8 mouse cellular contexts compared by ENCODE assay signal in the genomic region with DNA sequence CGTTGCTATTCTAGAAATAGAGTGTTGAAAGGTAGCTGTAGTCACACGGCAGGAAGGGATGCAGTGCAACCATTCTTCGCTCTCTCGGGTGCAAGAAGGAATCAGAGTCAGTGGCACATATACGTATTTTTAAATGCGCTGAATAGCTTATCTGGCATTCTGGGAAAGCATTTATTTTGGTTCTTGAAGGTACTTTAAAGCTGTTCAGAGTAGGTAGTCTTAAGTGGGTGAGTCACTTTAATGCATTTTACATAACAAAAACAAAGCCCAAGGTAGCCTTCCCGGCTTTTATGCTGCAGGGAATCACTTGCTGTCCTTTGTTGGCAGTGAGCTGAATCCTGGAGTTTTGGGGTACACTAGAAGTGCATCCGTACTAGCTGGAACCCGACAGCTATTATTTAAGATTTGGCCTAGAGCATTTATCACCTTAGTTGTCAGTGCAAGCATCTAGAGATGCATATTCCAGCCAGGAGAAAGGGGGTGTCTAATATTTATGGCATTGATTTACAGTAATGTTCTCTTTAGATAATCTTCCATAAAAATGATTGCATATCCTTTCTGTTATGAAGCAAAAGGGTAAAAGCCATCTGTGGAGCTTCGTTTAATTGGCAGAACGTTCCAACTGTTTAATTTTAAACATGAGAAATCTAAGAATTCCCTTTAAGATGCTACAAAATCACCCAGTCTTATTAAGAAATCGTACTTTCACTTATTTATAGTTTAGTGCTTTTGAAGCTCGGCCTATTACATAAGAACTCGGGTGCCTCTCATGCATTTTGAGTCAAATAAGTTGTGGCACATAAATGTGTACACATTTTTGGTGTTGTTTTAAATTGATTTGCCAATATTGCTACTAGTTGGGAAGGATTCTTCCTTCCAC. TPM values are rescaled to one million over a fixed set of nuclear protein-coding genes. Genes with fewer than 3 reads are reported as not detected.
DNase-seq lines count a peak whose midpoint lies in the region; ATAC-seq lines count a peak whose summit lies in the region.

No protein-coding gene starts in this region.

- peak overlapping the region; percentile 93 for H3K9ac ChIP-seq in heart, embryonic 13.5 days
- peak overlapping the region; percentile 36; the same call in 1 of the 2 replicates for H3K9ac ChIP-seq in embryonic facial prominence, embryonic 13.5 days
- peak overlapping the region; percentile 69; the same call in 1 of the 2 replicates for H3K9ac ChIP-seq in stomach, embryonic 14.5 days (replicated peaks; ENCODE audit: low read depth, low read length)

- H3K27me3 ChIP-seq in heart, embryonic 13.5 days (replicated peaks), result 0 out of 2 replicates have a peak, but pooled peaks cover 8% of the 10 kb centered on the region
- H3K27me3 ChIP-seq in embryonic facial prominence, embryonic 13.5 days, result peaks cover 29% of the 10 kb centered on the region
- H3K27me3 ChIP-seq in stomach, embryonic 14.5 days (ENCODE audit: control insufficient read depth, insufficient read depth, low read length), result no peaks in the 10 kb centered on the region

- peaks cover 22% of the 10 kb centered on the region for H3K4me1 ChIP-seq in heart, embryonic 13.5 days
- peaks cover 19% of the 10 kb centered on the region for H3K4me1 ChIP-seq in embryonic facial prominence, embryonic 13.5 days
- peaks cover 7% of the 10 kb centered on the region; the same call in 1 of the 2 replicates for H3K4me1 ChIP-seq in stomach, embryonic 14.5 days (ENCODE audit: control insufficient read depth, insufficient read depth, low read length)

- no peaks in the 10 kb centered on the region for H3K36me3 ChIP-seq in heart, embryonic 13.5 days
- no peaks in the 10 kb centered on the region for H3K36me3 ChIP-seq in embryonic facial prominence, embryonic 13.5 days
- no peaks in the 10 kb centered on the region for H3K36me3 ChIP-seq in stomach, embryonic 14.5 days (ENCODE audit: control insufficient read depth, insufficient read depth, low read length)

- H3K27ac ChIP-seq in heart, embryonic 13.5 days (replicated peaks), result peak overlapping the region; percentile 96
- H3K27ac ChIP-seq in embryonic facial prominence, embryonic 13.5 days, result no peak overlapping the region
- peak overlapping the region; percentile 86; the same call in 1 of the 2 replicates for H3K27ac ChIP-seq in stomach, embryonic 14.5 days (ENCODE audit: low read length)

- no peak for ATAC-seq in heart, embryonic 13.5 days (ENCODE audit: extremely low read depth, insufficient number of reproducible peaks, low FRiP score, low TSS enrichment)
- no peak for ATAC-seq in embryonic facial prominence, embryonic 13.5 days (ENCODE audit: insufficient number of reproducible peaks, insufficient read depth, low FRiP score, low TSS enrichment, low read depth)
- ATAC-seq in stomach, embryonic 14.5 days (ENCODE audit: insufficient number of reproducible peaks, insufficient read depth, low FRiP score, low read depth), result no peak
- ATAC-seq in megakaryocyte-erythroid progenitor cell, adult 5-6 weeks (replicated peaks; ENCODE audit: low FRiP score, low TSS enrichment, poor library complexity, severe bottlenecking), result no peak

- 27% methylated on average over 14 of the region's 14 CpGs for WGBS in heart, embryonic 13.5 days
- 27% methylated on average over 14 of the region's 14 CpGs for WGBS in embryonic facial prominence, embryonic 13.5 days
- WGBS in stomach, embryonic 14.5 days, result 29% methylated on average over 14 of the region's 14 CpGs

- DNase-seq in heart, adult 11 months, result no peak
- peak; percentile 60 for DNase-seq in R1 (ENCODE audit: low read depth, low spot score)
- peak; percentile 42 to 68 for DNase-seq in left cerebral cortex, postnatal 25 days (ENCODE audit: low spot score in 2 of 2)
- no peak for DNase-seq in adrenal gland, postnatal 36 days

- H3K4me2 ChIP-seq in heart, embryonic 13.5 days, result peak overlapping the region; percentile 84
- H3K4me2 ChIP-seq in embryonic facial prominence, embryonic 13.5 days, result peak overlapping the region; percentile 81
- peak overlapping the region; percentile 70 for H3K4me2 ChIP-seq in stomach, embryonic 14.5 days (replicated peaks; ENCODE audit: low read depth, low read length)

- H3K4me3 ChIP-seq in heart, embryonic 13.5 days, result peak overlapping the region; percentile 72
- peak overlapping the region; percentile 67 for H3K4me3 ChIP-seq in embryonic facial prominence, embryonic 13.5 days
- peak overlapping the region; percentile 66 for H3K4me3 ChIP-seq in stomach, embryonic 14.5 days (ENCODE audit: low read depth, low read length)

- no peaks in the 10 kb centered on the region for H3K9me3 ChIP-seq in heart, embryonic 13.5 days
- no peaks in the 10 kb centered on the region for H3K9me3 ChIP-seq in embryonic facial prominence, embryonic 13.5 days
- no peaks in the 10 kb centered on the region for H3K9me3 ChIP-seq in stomach, embryonic 14.5 days (ENCODE audit: control insufficient read depth, low read depth, low read length)

- intact Hi-C loops in left cerebral cortex, postnatal 25 days (cut with DNase I), result loop anchor here (5.0 kb wide), 1 partner anchor 66 kb away; no protein-coding TSS in a partner anchor

RNA-seq across cellular contexts. Expression of gene Cacna2d1, which starts 1.6 kb away (rescaled TPM):
- 17.7 and 20.4 TPM in 2 replicates for polyA plus RNA-seq in heart, embryonic 13.5 days (2015; fragmentation: Nextera tagmentation; extraction: Ambion mirVana)
- polyA plus RNA-seq in embryonic facial prominence, embryonic 13.5 days (2015; fragmentation: Nextera tagmentation; extraction: Ambion mirVana), result 11.4 and 14.0 TPM in 2 replicates
- total RNA-seq in left cerebral cortex, postnatal 25 days (2021), result 100 to 1,000 TPM; 203 to 205 TPM
- 21.9 and 23.5 TPM in 2 replicates for polyA plus RNA-seq in stomach, embryonic 14.5 days (2014; fragmentation: Nextera tagmentation; extraction: Ambion mirVana)
- 0.37 TPM in 1 of 2 replicates, not detected in the other for total RNA-seq in megakaryocyte-erythroid progenitor cell, adult 5-6 weeks (2014; fragmentation: Nextera tagmentation)
- total RNA-seq in megakaryocyte-erythroid progenitor cell, adult 5-6 weeks (2017), result not detected in 2 replicates
- 100 to 1,000 TPM in 1 of 2 experiments, 10 to 100 TPM in 1; 90.2 to 130 TPM for total RNA-seq in adrenal gland, postnatal 36 days (2021)

Comparison
In these comparisons a context has a peak if more than half of its experiments do, and no peak if none do; other contexts are left out.
1. H3K9ac ChIP-seq: peak in every context shown above with its lines; median percentile 93 in heart, embryonic 13.5 days; 69 in stomach, embryonic 14.5 days; 36 in embryonic facial prominence, embryonic 13.5 days.
2. DNase-seq: peak in R1 (single experiment) and left cerebral cortex, postnatal 25 days (2 of 2); none in heart, adult 11 months (single experiment) and adrenal gland, postnatal 36 days (0 of 2).
3. RNA of gene Cacna2d1, which starts 1.6 kb away (total RNA-seq): 203 to 205 TPM in left cerebral cortex, postnatal 25 days and 90.2 to 130 TPM in adrenal gland, postnatal 36 days; 0.37 TPM in megakaryocyte-erythroid progenitor cell, adult 5-6 weeks; every median in the first group is over 10 times any median in the second.
4. Peak in every context shown above with its lines, with median percentiles within 50 percentile points of each other: H3K4me2 ChIP-seq and H3K4me3 ChIP-seq.